Comparison of ENCODE assay signal across 16 mouse cellular contexts in genomic region chr19:37727366-37727765, GRCm38 (mm10). TPM values are rescaled to one million over a fixed set of nuclear protein-coding genes. Genes with fewer than 3 reads are reported as not detected.
DNase-seq lines count a peak whose midpoint lies in the region.
"Had no signal": no experiment of that assay in that cellular context is flagged by ENCODE, and none has a peak within 500 bp of the region (broad histone marks: within the 10 kb centered on the region; RNA-seq: fewer than 3 reads in every experiment).

No protein-coding gene starts in this region.

- DNase-seq in heart, adult 11 months = peak; percentile 54
- DNase-seq in heart, adult 8-10 months (ENCODE audit: low spot score) = no peak
- DNase-seq in spleen, postnatal 4 days (ENCODE audit: low spot score in 2 of 2) = peak; percentile 3 to 31
- no peak for DNase-seq in spleen, adult 12 weeks (ENCODE audit: low spot score)
- DNase-seq in Muller cell, postnatal 12 days (ENCODE audit: inconsistent ontology term) = peak; percentile 68
- DNase-seq: adrenal gland, adult 2 months; adrenal gland, postnatal 10 days; adrenal gland, postnatal 25 days; B cell, adult 2 months; cerebellum, adult 11 months; cerebellum, adult 8-10 months; cerebellum, postnatal 36 days; embryo, embryonic 11 days had no signal

RNA-seq across cellular contexts. Expression of gene Cyp26a1, which starts 29.8 kb away (rescaled TPM):
- under 1 TPM in 2 of 4 experiments, not detected in 2; 0.14 to 0.25 TPM for total RNA-seq in heart, adult 8-10 months (2022)
- total RNA-seq: adrenal gland, postnatal 25 days; common myeloid progenitor, adult 5-6 weeks had no signal

RNA-seq across cellular contexts. Expression of gene Cyp26c1, which starts 42.0 kb away (rescaled TPM):
- total RNA-seq in heart, adult 8-10 months (2022) = not detected
- total RNA-seq: adrenal gland, adult 2 months; adrenal gland, postnatal 25 days; adrenal gland, postnatal 4 days; CH12.LX; common myeloid progenitor, adult 5-6 weeks had no signal

Comparison
In these comparisons a context has a peak if more than half of its experiments do, and no peak if none do; other contexts are left out.
1. DNase-seq: peak in heart, adult 11 months (single experiment), spleen, postnatal 4 days (2 of 2) and Muller cell, postnatal 12 days (single experiment); none in heart, adult 8-10 months (single experiment) and spleen, adult 12 weeks (single experiment).